Mouse (Mus musculus): ENCODE results near the gene Cdk6.
"Not testable (repeated sequence)": the region's sequence is repeated elsewhere in the genome, so short reads cannot be mapped to it uniquely, and the experiment has no call there.

Cdk6 gene

DNA sequence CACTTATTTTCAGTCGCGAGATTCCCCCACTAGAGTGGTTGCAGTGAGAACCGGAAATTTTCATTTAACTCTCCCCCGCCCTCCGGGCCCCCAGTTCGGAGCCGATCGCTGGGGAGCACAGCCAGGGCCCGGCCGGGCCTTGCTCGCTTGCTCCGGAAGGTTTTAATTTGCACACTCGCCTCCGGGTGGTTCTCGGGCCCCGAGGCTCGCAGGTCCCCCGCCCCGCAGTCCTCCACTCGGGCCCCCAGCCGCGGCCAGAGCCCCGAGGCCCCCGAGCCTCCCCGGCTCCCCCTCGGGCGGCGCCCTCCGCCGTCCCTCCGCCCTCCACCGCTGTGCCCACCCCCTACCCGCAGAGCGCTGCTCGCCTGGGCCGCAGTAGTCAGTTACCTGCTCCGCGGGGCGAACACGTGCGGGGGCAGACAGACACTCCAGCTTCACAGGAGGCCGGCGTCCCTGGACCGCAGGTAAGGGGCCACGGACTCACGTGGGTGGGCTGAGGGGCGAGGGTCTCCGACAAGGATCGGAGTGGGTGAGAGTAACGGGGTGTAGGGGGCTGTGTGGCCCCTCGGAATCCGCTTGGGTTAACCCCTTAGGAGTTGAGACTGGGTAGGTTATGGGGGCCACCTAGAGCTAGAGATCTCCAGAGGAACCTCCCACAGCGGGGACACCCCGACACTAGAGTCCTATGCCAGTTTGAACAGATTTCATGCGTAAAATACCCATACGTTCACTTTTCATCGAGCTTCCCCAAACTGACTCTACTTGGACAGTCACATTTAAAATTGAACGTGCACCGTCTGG lies at the start of gene Cdk6:
Cdk6 (plus strand) TSS at position 375 of the 801 bp plus-strand sequence.
- no peak for DNase-seq (ENCODE audit: low read depth)

DNA sequence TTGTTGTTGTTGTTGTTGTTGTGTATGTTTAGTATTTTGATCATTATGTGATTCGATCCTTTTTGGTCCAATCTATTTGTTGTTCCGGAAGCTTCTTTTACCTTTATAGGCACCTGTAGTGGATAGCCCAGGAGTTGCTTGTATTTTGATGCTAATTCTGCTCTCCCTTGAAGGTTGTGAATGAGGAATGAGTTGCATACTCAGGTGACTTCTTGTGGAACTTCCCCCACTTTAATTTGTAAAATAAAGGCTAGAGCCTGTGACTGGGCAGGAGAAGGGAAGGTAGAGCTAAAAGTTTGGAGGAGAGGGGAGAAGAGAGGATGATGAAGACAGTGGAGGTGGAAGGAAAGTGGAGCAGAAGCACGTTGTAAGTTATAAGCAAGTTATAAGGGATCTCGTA lies 47.6 kb upstream of the Cdk6 start:
- no peak for DNase-seq (ENCODE audit: low read depth)

- DNase-seq (ENCODE audit: low read depth): peak; percentile 56
These were observed 40.4 kb upstream of the Cdk6 start for GRCm38 (mm10) chr5:3300801-3301457.

GRCm38 (mm10) chr5:3301535-3301934 lies 39.8 kb upstream of the Cdk6 start:
- DNase-seq (ENCODE audit: low read depth): no peak

DNA sequence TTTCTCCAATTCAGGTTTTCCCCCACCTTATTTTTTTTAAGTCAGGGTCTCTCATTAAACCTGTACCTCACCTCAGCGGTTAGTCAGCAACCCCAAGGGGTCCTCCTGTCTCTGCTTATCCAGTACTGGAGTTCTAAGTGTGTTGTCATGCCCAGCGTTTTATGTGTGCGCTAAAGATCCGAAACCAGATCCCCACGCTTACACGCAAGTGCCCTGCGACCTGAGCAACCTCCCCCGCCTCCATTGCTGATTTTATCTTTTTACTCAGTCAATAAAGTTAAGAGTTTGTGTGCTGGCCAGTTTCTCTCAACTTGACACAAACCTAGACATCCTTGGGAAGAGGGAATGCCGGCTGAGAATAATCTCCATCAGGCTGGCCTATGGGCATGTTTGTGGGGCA lies 37.4 kb upstream of the Cdk6 start:
- DNase-seq (ENCODE audit: low read depth): no peak

DNA sequence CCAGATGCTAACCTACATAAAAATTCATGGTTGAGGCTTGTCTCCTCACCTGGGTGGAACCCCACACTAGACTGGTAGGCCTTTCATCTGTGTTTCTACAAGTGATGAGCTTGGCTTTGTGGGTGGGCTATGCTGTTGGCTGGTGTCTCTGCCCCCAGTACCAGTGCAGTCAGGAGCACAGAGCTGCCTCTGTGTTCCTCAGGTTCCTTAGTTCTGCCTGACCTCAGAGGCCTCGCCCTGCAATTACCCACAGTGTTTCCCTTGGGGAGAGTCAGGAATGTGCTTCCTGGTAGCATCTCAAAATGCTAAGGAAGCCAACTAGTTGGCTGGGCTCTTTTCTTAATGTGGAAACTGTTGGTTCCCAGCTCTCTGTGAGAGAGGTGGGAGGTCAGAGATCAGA lies 35.1 kb upstream of the Cdk6 start:
- no peak for DNase-seq (ENCODE audit: low read depth)

DNA sequence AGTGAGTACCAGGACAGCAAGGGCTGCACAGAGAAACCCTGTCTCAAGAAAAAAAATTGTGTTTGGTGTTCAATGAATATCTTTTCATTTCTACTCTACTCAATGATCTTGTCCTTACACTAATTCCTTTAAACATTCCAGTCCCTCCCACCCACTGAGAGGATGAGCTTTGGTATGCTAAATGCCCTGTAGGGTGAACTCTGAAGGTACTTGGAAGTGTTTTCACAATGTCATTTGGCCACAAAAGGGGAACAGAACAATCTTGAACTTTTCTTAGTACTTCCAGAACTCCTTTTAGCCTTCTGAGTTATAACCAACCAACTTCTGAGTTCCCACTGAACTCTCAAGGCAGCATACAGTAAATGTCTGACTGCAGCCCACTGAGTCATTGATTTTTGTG lies 32.2 kb upstream of the Cdk6 start:
- DNase-seq (ENCODE audit: low read depth): no peak

GRCm38 (mm10) chr5:3309587-3309986 lies 31.7 kb upstream of the Cdk6 start:
- peak; percentile 37 for DNase-seq (ENCODE audit: low read depth)

DNA sequence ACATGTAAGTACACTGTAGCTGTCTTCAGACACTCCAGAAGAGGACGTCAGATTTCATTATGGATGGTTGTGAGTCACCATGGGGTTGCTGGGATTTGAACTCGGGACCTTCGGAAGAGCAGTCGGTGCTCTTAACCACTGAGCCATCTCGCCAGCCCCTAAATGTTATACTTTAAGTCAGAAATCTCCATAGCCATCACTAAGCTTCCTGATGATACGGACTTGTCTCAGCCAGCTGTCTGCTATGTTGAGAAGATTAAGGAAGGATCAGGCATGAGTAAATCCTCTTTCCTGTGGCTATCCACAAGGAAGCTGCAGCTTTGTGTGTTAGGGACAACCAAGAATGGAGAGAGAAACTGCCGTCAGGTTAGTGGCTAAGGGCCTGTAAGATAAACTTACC lies 30.1 kb upstream of the Cdk6 start:
- DNase-seq (ENCODE audit: low read depth): not testable (repeated sequence)

GRCm38 (mm10) chr5:3317724-3318123 lies 23.6 kb upstream of the Cdk6 start:
- DNase-seq (ENCODE audit: low read depth): not testable (repeated sequence)

- DNase-seq (ENCODE audit: low read depth): no peak
These were observed 21.1 kb upstream of the Cdk6 start for GRCm38 (mm10) chr5:3320225-3320624.

DNA sequence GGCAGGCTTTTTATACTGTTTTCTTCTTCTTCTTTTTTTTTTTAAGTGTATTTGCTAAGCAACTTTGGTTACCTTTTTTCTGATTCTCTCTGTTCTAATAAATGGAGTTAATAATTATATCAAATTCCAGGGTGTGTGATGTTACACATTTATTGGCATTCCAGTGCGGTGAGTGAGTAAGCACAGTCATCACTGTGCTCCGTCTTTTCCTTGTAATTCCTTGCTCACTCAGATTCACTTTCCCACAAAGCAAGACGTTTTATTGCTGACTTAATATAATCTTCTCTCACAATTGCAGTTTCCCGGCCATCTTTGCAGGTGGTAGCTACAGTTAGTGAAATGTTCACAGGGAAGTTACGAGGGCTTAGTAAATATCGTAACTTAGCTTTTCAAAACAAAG lies 19.2 kb upstream of the Cdk6 start:
- no peak for DNase-seq (ENCODE audit: low read depth)

DNA sequence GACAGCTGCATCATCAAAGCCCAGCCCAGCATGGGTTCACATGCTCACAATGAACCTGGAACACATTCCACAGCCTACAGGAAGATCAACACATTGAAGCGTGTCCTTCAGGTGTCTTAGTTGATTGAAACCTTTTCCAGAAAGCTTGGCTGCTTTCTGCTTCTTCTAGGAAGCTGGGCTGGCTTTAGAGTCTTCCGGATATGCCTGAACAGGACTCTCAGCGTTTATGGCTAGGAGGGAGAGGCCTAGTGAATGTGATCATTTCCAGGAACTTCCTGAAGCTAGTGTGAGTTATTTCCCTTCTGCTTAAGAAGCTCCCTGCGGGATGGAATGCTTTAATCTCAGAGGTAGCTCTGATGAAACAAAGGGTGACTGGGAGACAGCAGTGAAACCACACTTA lies 17.2 kb upstream of the Cdk6 start:
- DNase-seq (ENCODE audit: low read depth): no peak

DNA sequence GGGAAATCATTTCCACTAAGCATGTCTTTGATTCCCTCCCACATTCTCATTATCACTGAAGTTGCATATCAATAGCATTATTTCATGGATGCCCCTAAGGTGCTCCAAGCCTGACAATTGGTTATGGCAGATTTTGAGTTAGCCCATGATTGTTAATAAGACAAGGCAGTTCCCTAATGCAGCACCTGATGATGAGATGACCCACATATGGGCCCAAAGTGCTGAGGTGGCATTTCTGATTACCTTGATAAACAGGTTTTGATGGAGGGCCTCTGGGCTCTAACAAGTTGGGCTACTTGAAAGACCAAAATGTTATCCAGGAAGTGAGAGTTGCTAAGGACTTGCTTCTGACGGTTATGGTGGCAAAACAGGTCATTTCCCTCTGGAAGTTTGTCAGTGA lies 11.9 kb upstream of the Cdk6 start:
- no peak for DNase-seq (ENCODE audit: low read depth)

DNA sequence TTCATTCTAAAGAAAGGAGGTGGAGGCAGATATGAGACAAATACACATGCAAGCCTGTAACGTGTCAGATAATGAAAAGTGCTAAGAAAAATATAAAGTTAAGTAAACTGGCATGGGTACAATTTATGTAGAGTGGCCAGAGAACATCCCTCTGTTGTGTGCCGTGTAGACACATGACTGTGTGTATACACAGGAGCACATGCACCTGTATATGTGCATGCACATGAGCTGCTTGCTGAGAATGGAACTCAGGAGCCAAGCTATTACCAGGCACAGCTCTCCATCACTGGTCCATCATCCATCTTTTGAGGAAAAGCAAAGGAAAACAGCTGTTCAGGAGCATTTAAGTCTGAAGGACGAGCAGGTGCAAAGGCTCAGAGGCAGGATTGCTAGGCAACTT lies 10.4 kb upstream of the Cdk6 start:
- no peak for DNase-seq (ENCODE audit: low read depth)

- not testable (repeated sequence) for DNase-seq (ENCODE audit: low read depth)
These were observed 8.3 kb upstream of the Cdk6 start for GRCm38 (mm10) chr5:3333019-3333418.

- DNase-seq (ENCODE audit: low read depth): not testable (repeated sequence)
These were observed 786 bp upstream of the Cdk6 start for GRCm38 (mm10) chr5:3340340-3341058.

- DNase-seq (ENCODE audit: low read depth): no peak
These were observed 866 bp downstream of the Cdk6 start for GRCm38 (mm10) chr5:3341931-3342770.

DNA sequence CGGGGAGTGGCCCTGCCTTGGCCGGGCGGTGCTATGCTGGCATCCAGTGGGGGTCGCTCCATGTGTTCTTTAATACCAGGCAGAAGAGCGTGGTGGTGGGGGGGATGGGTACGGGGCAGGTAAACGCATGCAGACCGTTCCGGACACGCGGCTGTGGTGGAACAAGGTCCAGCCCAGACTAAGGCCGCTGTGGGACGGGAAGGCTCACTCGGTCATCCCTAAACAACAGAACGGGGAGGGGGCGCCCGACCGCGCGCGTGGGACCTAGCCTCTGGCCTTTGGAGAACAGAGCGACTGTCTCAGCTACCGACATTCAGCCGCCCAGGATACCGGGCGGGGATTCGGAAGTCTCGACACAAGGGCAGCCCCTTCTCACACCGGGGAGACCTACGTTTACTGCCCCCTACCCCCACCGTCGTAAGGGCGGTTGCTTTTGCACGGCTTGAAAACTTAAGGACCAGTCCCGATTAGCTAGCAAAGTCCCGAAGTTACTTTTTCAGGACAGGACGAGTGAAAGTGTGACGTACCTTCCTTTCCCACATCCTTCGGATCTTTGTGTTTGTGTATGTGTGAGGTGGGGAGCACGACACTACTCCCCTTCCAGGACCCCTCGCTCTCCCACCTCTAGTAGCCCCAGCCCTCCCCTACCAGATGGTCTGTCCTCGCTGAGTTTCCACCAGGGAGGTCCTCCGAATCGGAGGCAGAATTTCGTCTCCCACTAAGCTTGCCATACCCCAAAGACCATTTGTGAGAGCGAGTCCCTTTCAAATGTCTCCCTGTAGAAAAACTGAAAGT lies 1.7 kb downstream of the Cdk6 start:
- DNase-seq (ENCODE audit: low read depth): no peak

DNA sequence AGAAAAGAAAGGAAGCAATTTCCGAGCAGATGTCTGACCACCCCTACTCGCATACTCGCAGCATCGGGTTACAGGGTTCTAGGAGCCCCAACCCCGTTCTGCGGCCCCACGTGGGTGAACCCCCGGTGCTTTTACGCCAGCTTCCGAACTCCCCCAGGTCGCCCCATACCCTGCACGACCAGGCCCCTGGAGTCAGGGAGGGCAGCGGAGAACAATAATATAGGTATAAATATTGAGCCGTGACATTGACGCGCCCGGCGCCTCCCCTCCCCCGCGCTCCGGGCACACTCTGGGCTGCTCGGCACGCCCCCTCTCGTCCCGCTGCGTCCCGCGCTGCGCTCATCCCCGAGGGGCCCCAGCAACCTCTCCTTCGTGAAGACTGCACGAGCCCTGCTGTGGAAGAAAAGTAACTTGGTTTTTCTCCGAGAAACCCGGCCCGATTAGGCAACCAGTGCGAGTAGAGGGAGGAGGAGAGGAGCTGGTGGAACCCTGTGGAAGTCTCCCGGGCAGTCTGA lies 2.3 kb downstream of the Cdk6 start:
- no peak for DNase-seq (ENCODE audit: low read depth)

- DNase-seq (ENCODE audit: low read depth): no peak
These were observed 2.9 kb downstream of the Cdk6 start for GRCm38 (mm10) chr5:3344081-3344631.

Data from fibroblast of lung, adult 2 months (primary cell).